Mouse (Mus musculus) limb, embryonic 10.5 days (tissue): Measurements from ENCODE around the gene Tepp. TPM values are rescaled to one million over a fixed set of nuclear protein-coding genes. Genes with fewer than 3 reads are reported as not detected.
A peak's percentile ranks its signal among the peaks of the same experiment; 100 is the strongest.

Experiments used
- DNase-seq: peaks from one replicate; pipeline ENCODE4 v3.0.0-alpha.2; 2017; ENCODE audit warnings: low spot score
- H3K27ac ChIP-seq: fragments of 300-500 bp; sonication (generic); 2 replicates; pipeline ENCODE4 v1.5.1; 2016; ENCODE audit warnings: mild to moderate bottlenecking
- H3K27me3 ChIP-seq: fragments of 300-500 bp; sonication (generic); 2 replicates; pipeline ENCODE4 v1.6.1; 2016; ENCODE audit warnings: low read depth, mild to moderate bottlenecking; ENCODE audit not compliant: poor library complexity, severe bottlenecking
- H3K36me3 ChIP-seq: fragments of 300-500 bp; sonication (generic); 2 replicates; pipeline ENCODE4 v1.6.1; 2016; ENCODE audit warnings: mild to moderate bottlenecking, moderate library complexity
- H3K4me1 ChIP-seq: fragments of 300-500 bp; sonication (generic); 2 replicates; pipeline ENCODE4 v1.6.1; 2016
- H3K4me3 ChIP-seq: fragments of 300-500 bp; sonication (generic); 2 replicates; pipeline ENCODE4 v1.5.1; 2016; ENCODE audit warnings: mild to moderate bottlenecking, moderate library complexity
- H3K9me3 ChIP-seq: fragments of 300-500 bp; sonication (generic); replicated peaks from 2 replicates; pipeline ENCODE4 v1.6.1; 2016; ENCODE audit warnings: mild to moderate bottlenecking
- WGBS: fragments of 180-500 bp; shearing (Covaris S2); methylation state at CpG from one replicate; pipeline ENCODE4 v1.1.7; 2016; 5-methylcytosine and 5-hydroxymethylcytosine counted together
- polyA plus RNA-seq: library from polyadenylated mRNA; unstranded; fragments of >200 nt; fragmentation: Nextera tagmentation; extraction: Ambion mirVana; gene quantifications from 2 replicates; pipeline ENCODE4 v1.2.1, GENCODE M21; 2016

The Tepp gene
- polyA plus RNA-seq, 1 experiment from 2014 or later, result not detected

DNA sequence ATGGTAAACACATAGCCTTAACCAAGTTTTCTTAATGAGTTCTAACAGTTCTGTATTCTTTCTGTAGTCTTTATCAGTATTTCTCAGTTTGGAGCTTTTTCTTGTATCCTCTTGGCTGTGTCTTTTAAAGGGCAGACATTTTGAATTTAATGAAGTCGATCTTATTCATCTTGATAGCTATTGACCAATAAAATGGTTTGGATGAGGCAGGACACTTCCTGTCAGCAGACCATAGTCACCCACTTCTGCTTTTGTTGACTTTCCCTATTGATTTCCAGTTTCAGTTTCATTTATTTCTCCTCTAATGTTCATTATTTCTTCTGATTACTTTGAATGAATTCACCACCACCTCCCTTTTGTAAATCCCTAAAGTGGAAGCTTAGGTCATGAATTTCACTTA lies 25.3 kb downstream of the Tepp start:
- Histone ChIP-seq H3K9me3 (no peaks in the 10 kb centered on the region), H3K36me3 (peaks cover 49% of the 10 kb centered on the region), H3K27me3 (no peaks in the 10 kb centered on the region), H3K4me3 (no peak overlapping the region), H3K4me1 (peaks cover 12% of the 10 kb centered on the region), H3K27ac (no peak overlapping the region)
- WGBS, result 90% methylated on average over 1 of the region's 1 CpGs
- DNase-seq, result no peak

DNA sequence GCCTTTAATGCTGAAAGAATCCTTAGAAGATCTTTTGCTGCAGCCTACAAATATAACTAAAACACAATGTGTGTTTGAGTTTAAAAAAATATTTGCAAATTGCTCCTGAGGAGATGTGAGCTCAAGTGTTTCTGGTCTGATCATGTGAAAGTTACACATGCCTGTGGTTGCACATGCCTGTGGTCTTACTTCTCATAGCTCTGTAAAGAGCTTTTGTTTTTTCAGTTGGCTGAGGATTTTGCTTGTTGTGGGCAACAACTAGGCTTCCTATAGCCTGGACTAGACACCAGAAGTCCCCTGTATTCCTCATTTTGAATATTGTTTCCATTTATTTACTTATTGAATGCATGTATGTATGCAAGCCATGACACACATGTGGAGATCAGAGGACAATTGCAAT lies 26.0 kb downstream of the Tepp start:
- no peak overlapping the region for H3K27ac ChIP-seq
- no peak for DNase-seq
- H3K27me3 ChIP-seq, result no peaks in the 10 kb centered on the region
- H3K9me3 ChIP-seq, result no peaks in the 10 kb centered on the region
- peaks cover 6% of the 10 kb centered on the region for H3K4me1 ChIP-seq
- peaks cover 50% of the 10 kb centered on the region for H3K36me3 ChIP-seq
- H3K4me3 ChIP-seq, result no peak overlapping the region

DNA sequence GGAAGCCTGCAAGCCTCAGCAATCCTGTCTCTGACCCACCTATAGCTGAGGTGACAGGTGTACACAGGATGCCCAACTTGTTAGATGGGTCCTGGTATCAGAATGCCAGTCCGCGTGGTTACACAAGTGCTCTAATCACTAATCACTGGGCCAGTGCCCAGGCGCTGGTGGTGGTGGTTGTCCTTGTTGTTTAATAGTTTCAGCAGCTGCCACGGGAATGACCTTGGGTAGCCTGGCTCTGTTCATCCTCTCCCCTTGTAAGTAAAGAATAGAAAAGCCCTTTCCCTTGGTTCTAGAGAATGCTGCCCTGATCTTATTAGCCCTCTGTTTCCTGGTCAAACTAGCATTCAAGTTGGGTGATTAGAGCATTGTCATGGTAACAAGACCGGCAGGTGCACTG lies 31.4 kb downstream of the Tepp start:
- H3K4me1 ChIP-seq, result peaks cover 7% of the 10 kb centered on the region

DNA sequence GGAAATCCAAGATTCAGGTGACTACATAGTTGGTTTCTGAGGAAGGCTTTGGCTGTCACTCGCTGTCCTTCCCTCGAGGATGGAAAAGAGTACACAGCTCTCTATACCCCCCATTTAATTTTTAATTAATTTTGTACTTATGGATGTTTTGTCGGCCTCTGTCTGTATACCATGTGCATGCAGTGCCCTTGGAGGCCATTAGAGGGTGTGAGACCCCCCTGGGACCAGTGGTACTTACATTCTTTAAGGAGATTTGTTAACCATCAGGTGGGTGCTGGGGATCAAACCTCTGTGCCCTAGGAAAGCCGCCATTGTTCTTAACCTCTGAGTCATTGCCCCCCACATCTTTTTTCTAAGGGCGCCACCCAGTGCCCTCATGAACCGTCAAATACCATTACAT lies 34.3 kb downstream of the Tepp start:
- H3K27me3 ChIP-seq, result peaks cover 18% of the 10 kb centered on the region
- H3K4me1 ChIP-seq, result peaks cover 11% of the 10 kb centered on the region
- 83% methylated on average over 6 of the region's 6 CpGs for WGBS
- peaks cover 43% of the 10 kb centered on the region for H3K36me3 ChIP-seq
- H3K27ac ChIP-seq, result no peak overlapping the region
- DNase-seq, result no peak
- H3K4me3 ChIP-seq, result no peak overlapping the region
- no peaks in the 10 kb centered on the region for H3K9me3 ChIP-seq

More for the DNA sequence above, 31.4 kb downstream of the Tepp start:
- WGBS, result 73% methylated on average over 5 of the region's 5 CpGs
- no peak overlapping the region for H3K27ac ChIP-seq
- H3K36me3 ChIP-seq, result peaks cover 62% of the 10 kb centered on the region
- no peak for DNase-seq
- no peak overlapping the region for H3K4me3 ChIP-seq
- no peaks in the 10 kb centered on the region for H3K9me3 ChIP-seq
- H3K27me3 ChIP-seq, result no peaks in the 10 kb centered on the region

DNA sequence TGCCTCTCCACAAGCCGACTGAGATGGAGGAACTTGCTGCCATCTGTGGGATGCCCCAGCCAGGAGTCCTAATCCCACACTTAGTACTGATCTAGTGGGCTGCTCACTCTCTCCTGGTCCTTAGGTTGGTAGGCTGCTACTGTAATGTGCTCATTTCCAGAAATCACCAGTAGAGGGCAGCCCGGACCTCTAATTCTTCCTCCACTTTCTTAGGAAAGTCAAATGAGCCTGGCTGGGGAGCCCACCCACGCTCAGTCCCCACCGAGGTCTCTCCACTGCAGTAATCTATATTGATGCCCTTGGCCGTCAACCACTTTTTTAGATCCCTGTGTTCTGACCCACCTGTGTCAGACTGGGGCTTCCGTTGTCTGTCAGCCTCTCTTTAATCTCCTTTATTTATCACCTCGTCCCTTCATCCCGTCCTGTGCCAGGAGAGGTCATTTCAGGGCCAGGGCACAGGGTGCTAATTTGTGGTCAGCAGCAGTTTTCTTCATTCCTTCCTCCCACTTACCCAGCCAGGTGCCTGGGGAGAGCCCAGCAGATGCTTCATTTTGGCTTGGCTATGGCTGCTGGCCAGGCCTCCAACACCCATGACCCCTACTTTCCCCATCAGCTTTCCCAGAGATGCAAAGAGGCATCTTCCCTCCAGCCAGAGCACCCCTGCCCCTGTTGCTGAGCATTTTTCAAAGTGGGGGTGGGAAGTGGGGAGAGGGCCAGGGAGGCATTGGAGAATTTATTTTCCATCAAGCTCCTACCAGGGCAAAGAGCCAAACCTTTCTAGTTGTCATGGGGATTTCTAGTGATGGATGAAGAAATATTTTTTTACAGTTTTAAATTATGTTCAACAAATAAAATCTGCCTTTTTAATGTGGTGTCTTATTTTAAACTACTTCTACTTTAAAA lies 36.5 kb downstream of the Tepp start:
- peak; percentile 81 for DNase-seq
- peaks cover 30% of the 10 kb centered on the region for H3K36me3 ChIP-seq
- H3K27me3 ChIP-seq, result peaks cover 38% of the 10 kb centered on the region
- WGBS, result 9% methylated on average over 8 of the region's 8 CpGs
- no peak overlapping the region for H3K4me3 ChIP-seq
- no peaks in the 10 kb centered on the region for H3K9me3 ChIP-seq
- no peak overlapping the region for H3K27ac ChIP-seq
- H3K4me1 ChIP-seq, result peaks cover 22% of the 10 kb centered on the region

DNA sequence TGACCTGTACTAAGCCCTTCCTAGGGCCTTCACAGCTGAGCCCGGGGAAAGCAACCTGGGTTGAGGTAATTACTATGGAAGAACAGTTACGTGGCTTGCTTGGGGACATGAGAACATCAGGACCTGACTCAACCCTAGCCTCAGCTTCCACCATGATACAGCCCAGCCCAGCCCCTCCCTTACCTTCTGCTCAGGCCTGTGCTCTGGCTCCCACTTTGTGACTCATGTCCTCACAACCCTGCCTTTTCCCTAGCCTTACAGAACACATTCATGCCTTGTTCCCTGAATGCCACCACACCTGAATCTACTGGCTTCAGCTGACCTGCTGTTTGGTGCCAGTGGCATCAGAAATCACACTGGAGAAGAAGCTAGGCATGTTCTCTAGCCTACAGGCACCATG lies 38.0 kb downstream of the Tepp start:
- H3K4me1 ChIP-seq, result peaks cover 37% of the 10 kb centered on the region
- peaks cover 52% of the 10 kb centered on the region for H3K27me3 ChIP-seq
- no peak overlapping the region for H3K27ac ChIP-seq
- H3K4me3 ChIP-seq, result no peak overlapping the region
- peaks cover 23% of the 10 kb centered on the region for H3K36me3 ChIP-seq
- H3K9me3 ChIP-seq, result no peaks in the 10 kb centered on the region
- no peak for DNase-seq
- WGBS, result 93% methylated on average over 2 of the region's 2 CpGs

DNA sequence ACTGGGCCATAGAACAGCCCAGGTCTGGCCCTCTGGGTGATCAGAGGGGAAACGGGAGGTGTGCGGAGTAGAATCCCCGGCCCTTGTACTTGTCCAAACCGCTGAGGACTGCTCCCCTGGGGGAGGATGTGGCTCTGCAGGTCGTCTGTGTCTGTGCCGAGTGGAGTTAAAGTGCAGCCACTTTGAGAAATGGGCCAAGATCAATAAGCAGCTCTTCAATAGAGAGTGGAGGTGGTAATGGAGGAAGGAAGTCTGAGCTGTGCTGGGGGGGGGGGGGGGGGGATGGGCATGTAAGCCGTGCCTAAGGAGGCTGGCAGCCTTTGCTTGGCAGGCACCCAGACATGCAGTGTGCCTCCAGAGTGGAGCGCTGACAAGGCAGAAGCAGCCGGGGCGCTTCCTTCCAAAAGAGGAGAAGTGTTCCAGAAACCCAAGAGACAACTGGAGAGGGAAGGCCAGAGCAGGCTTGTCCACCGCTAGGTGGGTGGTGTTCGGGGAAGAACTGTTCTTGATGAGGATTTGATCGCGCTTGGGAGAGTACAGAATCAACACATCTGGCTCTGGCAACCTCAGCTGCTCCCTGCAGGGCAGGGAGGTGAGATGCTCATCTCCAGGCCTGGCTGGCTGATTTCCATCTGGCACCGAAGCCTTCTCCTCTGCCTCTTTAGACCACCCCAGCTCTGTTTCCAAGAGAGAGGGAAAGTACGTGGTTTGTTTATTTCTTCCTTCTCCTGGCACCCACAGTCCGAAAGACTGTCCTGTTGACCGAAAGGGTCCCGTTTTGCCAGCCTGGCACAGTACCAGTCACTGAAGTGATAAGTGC lies 38.7 kb downstream of the Tepp start:
- Histone ChIP-seq H3K9me3 (no peaks in the 10 kb centered on the region), H3K4me3 (no peak overlapping the region), H3K27me3 (peaks cover 59% of the 10 kb centered on the region), H3K27ac (no peak overlapping the region), H3K36me3 (peaks cover 16% of the 10 kb centered on the region), H3K4me1 (peaks cover 43% of the 10 kb centered on the region)
- WGBS, result 70% methylated on average over 19 of the region's 19 CpGs
- no peak for DNase-seq

DNA sequence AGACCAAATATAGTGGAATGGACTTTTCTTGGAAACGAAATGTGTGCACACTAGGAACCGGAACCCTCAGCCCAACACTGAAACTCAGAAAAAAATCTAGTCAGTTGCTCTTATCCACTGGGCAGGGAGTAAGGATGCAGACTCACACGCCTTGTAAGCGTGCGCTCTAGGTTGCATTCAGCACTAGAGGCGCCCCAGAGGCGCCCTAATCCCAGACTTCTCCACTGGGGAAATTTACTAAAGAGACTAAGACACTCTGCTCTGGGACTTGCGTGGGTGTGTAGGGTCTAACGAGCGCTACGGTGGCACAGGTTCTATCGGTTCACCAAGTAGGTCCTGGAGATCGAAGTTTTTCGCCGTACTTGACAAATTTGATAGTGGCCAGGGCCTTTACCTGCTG lies 41.1 kb downstream of the Tepp start:
- peaks cover 4% of the 10 kb centered on the region; the same call in 1 of the 2 replicates for H3K36me3 ChIP-seq
- no peaks in the 10 kb centered on the region for H3K9me3 ChIP-seq
- peaks cover 68% of the 10 kb centered on the region for H3K27me3 ChIP-seq
- DNase-seq, result no peak
- H3K27ac ChIP-seq, result no peak overlapping the region
- H3K4me3 ChIP-seq, result peak overlapping the region; percentile 86
- 6% methylated on average over 15 of the region's 15 CpGs for whole genome bisulfite sequencing
- H3K4me1 ChIP-seq, result peaks cover 40% of the 10 kb centered on the region

DNA sequence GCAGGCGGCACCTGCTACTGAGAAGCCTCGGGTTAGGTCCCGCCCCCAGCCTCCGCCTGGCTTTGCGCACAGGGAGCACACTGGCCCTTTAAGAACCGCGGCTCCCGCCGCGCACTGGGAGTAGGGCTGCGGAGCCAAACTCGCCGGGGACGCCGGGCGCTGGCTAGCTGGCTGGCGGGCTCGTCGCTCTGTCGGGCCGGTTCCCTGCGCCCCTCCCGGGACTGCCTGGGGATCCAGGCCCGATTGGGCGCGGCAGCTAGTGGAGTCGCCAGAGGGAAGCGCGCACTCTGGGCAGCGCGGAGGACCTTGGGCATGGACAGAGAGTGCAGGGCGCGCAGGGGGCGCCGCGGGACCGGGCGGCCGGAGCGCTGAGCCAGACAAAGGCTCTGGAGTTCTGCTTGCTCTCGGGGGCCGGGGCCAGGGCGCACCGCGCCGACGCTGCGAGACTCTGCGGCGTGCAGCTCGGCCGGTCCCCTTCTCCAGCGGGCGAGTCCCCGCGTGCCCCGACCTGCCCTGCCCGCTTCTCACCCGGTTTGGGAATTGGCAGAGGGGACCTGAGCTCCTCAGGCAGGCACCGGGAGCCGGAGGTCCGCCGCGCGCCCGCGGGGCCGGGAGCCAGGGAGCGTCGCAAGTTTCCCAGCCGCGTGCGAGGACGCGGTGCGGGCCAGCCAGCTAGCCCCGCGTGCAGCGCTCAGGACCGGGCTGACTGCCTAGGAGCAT lies 41.9 kb downstream of the Tepp start, which contains the start of gene Mmp15:
TSS of gene Mmp15 (plus strand) at position 118 of the 720 bp plus-strand sequence.
- Histone ChIP-seq H3K4me3 (peak within 1 kb of the TSS; percentile 86), H3K4me1 (peaks cover 33% of the 10 kb centered on the region), H3K9me3 (no peaks in the 10 kb centered on the region), H3K27ac (peak within 1 kb of the TSS; percentile 93), H3K27me3 (peaks cover 68% of the 10 kb centered on the region), H3K36me3 (peaks cover 4% of the 10 kb centered on the region; the same call in 1 of the 2 replicates)
- peak; percentile 78 for DNase-seq
- under 1% methylated on average over 80 of the region's 80 CpGs for WGBS

DNA sequence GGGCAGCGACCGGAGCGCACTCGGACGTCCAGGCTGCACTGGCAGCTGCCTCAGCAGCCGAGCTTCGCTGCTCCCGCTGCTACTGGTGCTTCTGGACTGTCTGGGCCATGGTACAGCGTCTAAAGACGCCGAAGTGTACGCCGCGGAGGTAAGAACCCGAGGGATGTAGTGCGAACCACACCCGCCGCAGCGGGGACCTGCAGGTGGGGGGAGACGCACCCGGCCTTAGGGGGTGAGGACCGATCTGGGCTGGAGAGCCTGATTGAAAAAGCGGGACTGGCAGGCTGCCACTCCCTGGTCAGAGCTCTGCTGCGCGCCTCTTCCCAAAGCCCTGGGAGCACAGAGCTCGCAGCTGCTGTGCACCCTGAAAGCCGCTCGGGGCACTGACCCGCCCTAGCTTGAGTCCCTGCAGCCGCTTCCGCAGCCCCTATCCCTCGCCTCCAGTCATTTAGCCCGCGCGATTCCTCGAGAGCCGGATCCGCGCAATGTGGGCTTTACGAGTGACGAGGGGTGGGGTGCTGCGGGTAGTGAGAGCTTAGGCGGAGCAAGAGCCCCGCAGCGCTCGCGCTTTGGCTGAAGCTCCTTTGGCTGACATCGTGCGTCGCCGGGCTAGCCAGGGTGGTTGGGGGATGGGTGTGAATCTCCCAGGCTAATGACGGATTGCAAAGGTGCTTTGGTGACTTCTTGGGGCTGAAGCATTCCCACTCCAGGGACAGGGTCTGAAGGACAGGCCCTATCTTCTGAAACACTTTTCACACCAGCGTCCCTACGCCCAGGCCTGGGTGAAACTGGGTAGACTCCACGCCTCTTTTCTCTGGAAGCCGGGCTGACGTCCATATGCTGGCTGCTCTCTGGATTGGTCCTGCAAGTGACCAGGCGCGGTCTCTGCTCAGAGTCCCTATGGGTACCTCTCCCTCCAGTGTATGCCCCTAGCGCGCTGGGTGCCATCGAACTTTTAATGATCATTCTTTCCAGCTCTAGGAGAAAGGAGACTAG lies 42.8 kb downstream of the Tepp start:
- 2% methylated on average over 62 of the region's 62 CpGs for WGBS
- Histone ChIP-seq H3K4me3 (peak overlapping the region; percentile 86), H3K27me3 (peaks cover 64% of the 10 kb centered on the region), H3K27ac (peak overlapping the region; percentile 93), H3K9me3 (no peaks in the 10 kb centered on the region), H3K4me1 (peaks cover 33% of the 10 kb centered on the region), H3K36me3 (peaks cover 4% of the 10 kb centered on the region; the same call in 1 of the 2 replicates)
- DNase-seq, result peak; percentile 84

DNA sequence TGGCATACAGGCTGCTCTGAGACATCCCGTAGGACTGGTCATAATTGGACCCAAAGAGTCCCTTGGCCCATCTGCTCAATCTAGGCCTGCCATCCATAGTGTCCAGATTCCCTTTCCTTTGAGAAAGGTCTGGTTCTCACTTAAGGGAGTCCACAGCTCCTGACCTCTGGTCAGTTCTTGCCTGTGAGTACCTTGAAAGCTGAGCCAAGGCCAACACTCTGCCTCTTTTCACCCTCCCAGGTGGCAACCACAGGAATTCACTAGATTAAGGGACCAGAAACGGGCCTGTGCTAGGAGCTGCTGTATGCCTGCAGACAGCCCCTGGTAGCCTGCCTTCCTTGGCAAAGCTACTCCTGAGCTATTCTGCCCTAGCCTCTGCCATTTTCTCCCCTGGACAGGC lies 44.2 kb downstream of the Tepp start:
- H3K9me3 ChIP-seq, result no peaks in the 10 kb centered on the region
- H3K27ac ChIP-seq, result no peak overlapping the region
- peaks cover 51% of the 10 kb centered on the region for H3K27me3 ChIP-seq
- peaks cover 41% of the 10 kb centered on the region for H3K4me1 ChIP-seq
- H3K36me3 ChIP-seq, result peaks cover 4% of the 10 kb centered on the region; the same call in 1 of the 2 replicates
- no peak for DNase-seq
- 88% methylated on average over 2 of the region's 2 CpGs for WGBS
- H3K4me3 ChIP-seq, result no peak overlapping the region
